Mouse (Mus musculus): ENCODE measurements at regions not wholly inside any gene's neighbourhood (a gene's known extent, or its start where the extent isn't known, plus 50 kb on each side); places are given as distances from the start of the nearest gene placed in this dataset.
A peak's percentile ranks its signal among the peaks of the same experiment; 100 is the strongest.

GRCm38 (mm10) chr1:191486766-191487165 is 83.7 kb upstream of the Ppp2r5a start:
- no peak for DNase-seq

- DNase-seq, result peak; percentile 45
Observed at GRCm38 (mm10) chr1:191484726-191485425, 81.8 kb upstream of the Ppp2r5a start.

- no peak for DNase-seq
Observed at GRCm38 (mm10) chr1:191479906-191480379, 76.9 kb upstream of the Ppp2r5a start.

- no peak for DNase-seq
Observed at GRCm38 (mm10) chr1:191472551-191472950, 69.5 kb upstream of the Ppp2r5a start.

- no peak for DNase-seq
Observed at GRCm38 (mm10) chr1:191471489-191471888, 68.4 kb upstream of the Ppp2r5a start.

GRCm38 (mm10) chr1:191470190-191470985 is 67.3 kb upstream of the Ppp2r5a start:
- peak; percentile 86 for DNase-seq

GRCm38 (mm10) chr1:191468837-191469529 is 65.9 kb upstream of the Ppp2r5a start:
- no peak for DNase-seq

- no peak for DNase-seq
Observed at GRCm38 (mm10) chr1:191466261-191466660, 63.2 kb upstream of the Ppp2r5a start.

- no peak for DNase-seq
Observed at GRCm38 (mm10) chr1:191465723-191466122, 62.7 kb upstream of the Ppp2r5a start.

- no peak for DNase-seq
Observed at GRCm38 (mm10) chr1:191465170-191465569, 62.1 kb upstream of the Ppp2r5a start.

GRCm38 (mm10) chr1:191461811-191462491 is 58.9 kb upstream of the Ppp2r5a start:
- DNase-seq, result no peak

- DNase-seq, result no peak
Observed at GRCm38 (mm10) chr1:191459066-191459465, 56.0 kb upstream of the Ppp2r5a start.

GRCm38 (mm10) chr1:191458292-191458691 is 55.2 kb upstream of the Ppp2r5a start:
- no peak for DNase-seq

- DNase-seq, result no peak
Observed at GRCm38 (mm10) chr1:191457103-191457502, 54.0 kb upstream of the Ppp2r5a start.

- no peak for DNase-seq
Observed at GRCm38 (mm10) chr1:191454604-191455003, 51.5 kb upstream of the Ppp2r5a start.

GRCm38 (mm10) chr1:191453589-191453988 is 50.5 kb upstream of the Ppp2r5a start:
- DNase-seq, result no peak
